8 mouse cellular contexts compared by ENCODE assay signal in genomic region chrX:144687742-144688141, GRCm38 (mm10). TPM values are rescaled to one million over a fixed set of nuclear protein-coding genes. Genes with fewer than 3 reads are reported as not detected.
DNase-seq lines count a peak whose midpoint lies in the region; ATAC-seq and TF ChIP-seq lines count a peak whose summit lies in the region.

No protein-coding gene starts in this region.

- TF ChIP-seq CTCF in layer of hippocampus, adult 2 months (conservative IDR thresholded peaks at IDR 0.05): no peak

- H3K9me3 ChIP-seq in hindbrain, embryonic 13.5 days: no peaks in the 10 kb centered on the region
- no peaks in the 10 kb centered on the region for H3K9me3 ChIP-seq in midbrain, embryonic 15.5 days

- peak; percentile 7 for DNase-seq in adrenal gland, postnatal 14 days
- no peak for DNase-seq in adrenal gland, adult 8-10 months
- no peak for DNase-seq in layer of hippocampus, adult 2 months (ENCODE audit: low spot score in 2 of 2)
- DNase-seq in layer of hippocampus, postnatal 25 days (ENCODE audit: extremely low spot score in 1 of 2, low spot score in 1 of 2): no peak
- DNase-seq in kidney, adult 18-20 months: no peak
- no peak for DNase-seq in gastrocnemius, postnatal 4 days (ENCODE audit: low spot score in 2 of 2)

- H3K27me3 ChIP-seq in hindbrain, embryonic 13.5 days: peaks cover 31% of the 10 kb centered on the region
- peaks cover 9% of the 10 kb centered on the region for H3K27me3 ChIP-seq in midbrain, embryonic 15.5 days (replicated peaks)

- peak overlapping the region; percentile 70; the same call in 1 of the 2 replicates for H3K9ac ChIP-seq in hindbrain, embryonic 13.5 days
- no peak overlapping the region for H3K9ac ChIP-seq in midbrain, embryonic 15.5 days

- WGBS in hindbrain, embryonic 13.5 days: 21% methylated on average over 20 of the region's 20 CpGs
- 26% methylated on average over 20 of the region's 20 CpGs for WGBS in midbrain, embryonic 15.5 days

- no peak for ATAC-seq in hindbrain, embryonic 13.5 days (ENCODE audit: low FRiP score)
- peak; percentile 65 for ATAC-seq in midbrain, embryonic 15.5 days (replicated peaks)

- peak overlapping the region; percentile 52 for H3K4me3 ChIP-seq in layer of hippocampus, adult 2 months
- peak overlapping the region; percentile 47 for H3K4me3 ChIP-seq in hindbrain, embryonic 13.5 days
- peak overlapping the region; percentile 51 for H3K4me3 ChIP-seq in midbrain, embryonic 15.5 days

- no peaks in the 10 kb centered on the region for H3K36me3 ChIP-seq in hindbrain, embryonic 13.5 days
- no peaks in the 10 kb centered on the region for H3K36me3 ChIP-seq in midbrain, embryonic 15.5 days (replicated peaks)

- no peaks in the 10 kb centered on the region for H3K4me1 ChIP-seq in hindbrain, embryonic 13.5 days (replicated peaks)
- H3K4me1 ChIP-seq in midbrain, embryonic 15.5 days: no peaks in the 10 kb centered on the region

- H3K4me2 ChIP-seq in hindbrain, embryonic 13.5 days: peak overlapping the region; percentile 65
- H3K4me2 ChIP-seq in midbrain, embryonic 15.5 days: peak overlapping the region; percentile 64

- peak overlapping the region; percentile 83 for H3K27ac ChIP-seq in layer of hippocampus, adult 2 months
- no peak overlapping the region for H3K27ac ChIP-seq in hindbrain, embryonic 13.5 days
- H3K27ac ChIP-seq in midbrain, embryonic 15.5 days: no peak overlapping the region

RNA-seq across cellular contexts. Expression of gene Trpc5, which starts 0.2 kb away (rescaled TPM):
- 1.1 and 1.4 TPM in 2 replicates for total RNA-seq in adrenal gland, postnatal 14 days (2021)
- total RNA-seq in adrenal gland, adult 8-10 months (2022): 1 to 10 TPM; 3.1 to 4.6 (median 4.0) TPM
- 10 to 100 TPM; 32.4 to 34.9 TPM for total RNA-seq in layer of hippocampus, adult 2 months (2021)
- total RNA-seq in layer of hippocampus, postnatal 25 days (2021): 10 to 100 TPM; 34.9 to 36.8 TPM
- 1.7 and 1.8 TPM in 2 replicates for polyA plus RNA-seq in hindbrain, embryonic 13.5 days (2015; fragmentation: Nextera tagmentation; extraction: Ambion mirVana)
- 2.1 and 3.1 TPM in 2 replicates for polyA plus RNA-seq in midbrain, embryonic 15.5 days (2015; fragmentation: Nextera tagmentation; extraction: Ambion mirVana)
- total RNA-seq in gastrocnemius, postnatal 4 days (2021): under 1 TPM; 0.27 to 0.29 TPM

RNA-seq across cellular contexts. Expression of gene Rtl4, which starts 1.0 kb away (rescaled TPM):
- 2.1 and 3.1 TPM in 2 replicates for total RNA-seq in adrenal gland, postnatal 14 days (2021)
- total RNA-seq in adrenal gland, adult 8-10 months (2022): 1 to 10 TPM; 1.9 to 4.7 (median 3.1) TPM
- 1 to 10 TPM; 3.1 to 4.3 TPM for total RNA-seq in layer of hippocampus, adult 2 months (2021)
- total RNA-seq in layer of hippocampus, postnatal 25 days (2021): 1 to 10 TPM; 3.0 to 3.4 TPM
- 0.93 and 0.97 TPM in 2 replicates for polyA plus RNA-seq in hindbrain, embryonic 13.5 days (2015; fragmentation: Nextera tagmentation; extraction: Ambion mirVana)
- 0.65 and 0.82 TPM in 2 replicates for polyA plus RNA-seq in midbrain, embryonic 15.5 days (2015; fragmentation: Nextera tagmentation; extraction: Ambion mirVana)
- under 1 TPM; 0.18 to 0.32 TPM for total RNA-seq in gastrocnemius, postnatal 4 days (2021)

Comparison
In these comparisons a context has a peak if more than half of its experiments do, and no peak if none do; other contexts are left out.
1. RNA of gene Trpc5, which starts 0.2 kb away (total RNA-seq): 34.9 to 36.8 TPM in layer of hippocampus, postnatal 25 days and 32.4 to 34.9 TPM in layer of hippocampus, adult 2 months; 3.1 to 4.6 TPM in adrenal gland, adult 8-10 months, 1.1 to 1.4 TPM in adrenal gland, postnatal 14 days and 0.27 to 0.29 TPM in gastrocnemius, postnatal 4 days; every median in the first group is over 4 times any median in the second.
2. Peak in every context shown above with its lines, with median percentiles within 50 percentile points of each other: H3K4me3 ChIP-seq.